Mouse (Mus musculus): ENCODE data around the gene Large1.

- no peak for TF ChIP-seq EP300 (IDR thresholded peaks at IDR 0.05; ENCODE audit: low read depth)
- no peak for TF ChIP-seq CTCF (IDR thresholded peaks at IDR 0.05; ENCODE audit: low read depth)
Observed at GRCm38 (mm10) chr8:72835863-72836262, 517.5 kb downstream of the Large1 start.
